ENCODE assay signal across 8 mouse cellular contexts in genomic region chr13:114817751-114818360, GRCm38 (mm10). TPM values are rescaled to one million over a fixed set of nuclear protein-coding genes. Genes with fewer than 3 reads are reported as not detected.
A peak's percentile ranks its signal among the peaks of the same experiment; 100 is the strongest.
DNase-seq lines count a peak whose midpoint lies in the region; ATAC-seq and TF ChIP-seq lines count a peak whose summit lies in the region.

TSS of gene Mocs2 (plus strand) at chr13:114818236.

- H3K4me1 ChIP-seq in cortical plate, adult 2 months (ENCODE audit: control insufficient read depth, insufficient read depth, low read length): peaks cover 2% of the 10 kb centered on the region; the same call in 1 of the 2 replicates

- H3K27ac ChIP-seq in cortical plate, adult 2 months (ENCODE audit: insufficient read depth, low read length): no peak within 1 kb of the TSS

- TF ChIP-seq POLR2A in cortical plate, adult 2 months (IDR thresholded peaks at IDR 0.05; ENCODE audit: extremely low read depth, insufficient read depth, low read length): peak; percentile 82; the same call in 1 of the 2 replicates

- no peak for TF ChIP-seq CTCF in cortical plate, adult 2 months (IDR thresholded peaks at IDR 0.05; ENCODE audit: extremely low read depth, insufficient read depth, low read length)

- peak; percentile 98 for DNase-seq in gastrocnemius, postnatal 10 days
- DNase-seq in induced T-regulatory cell, adult 2 months (ENCODE audit: low read depth): peak; percentile 99
- DNase-seq in left cerebral cortex, adult 9 months (ENCODE audit: low spot score in 2 of 2): peak; percentile 50 to 89
- peak; percentile 97 for DNase-seq in right cerebral cortex, postnatal 14 days
- DNase-seq in urinary bladder, postnatal 36 days (ENCODE audit: low spot score in 2 of 2): peak; percentile 94 to 96

- peak within 1 kb of the TSS; percentile 60 for H3K4me3 ChIP-seq in cortical plate, adult 2 months (ENCODE audit: insufficient read depth, low read length)

- ATAC-seq in activated CD4-positive, CD25-positive, alpha-beta regulatory T cell, adult 4 months: peak; percentile 95
- peak; percentile 95 for ATAC-seq in megakaryocyte progenitor cell, adult 5-6 weeks (replicated peaks; ENCODE audit: poor library complexity)

RNA-seq across cellular contexts. Expression of gene Mocs2, which starts in this region (rescaled TPM):
- 10 to 100 TPM; 46.8 to 50.3 TPM for polyA plus RNA-seq in activated CD4-positive, CD25-positive, alpha-beta regulatory T cell, adult 4 months (2017; shearing (Covaris generic))
- polyA plus RNA-seq in cortical plate, adult 2 months (2012; rRNA removed): 79.1 and 79.8 TPM in 2 replicates
- 10 to 100 TPM; 45.1 to 46.7 TPM for total RNA-seq in gastrocnemius, postnatal 10 days (2021)
- 41.5 and 42.1 TPM in 2 replicates for total RNA-seq in megakaryocyte progenitor cell, adult 5-6 weeks (2015)
- total RNA-seq in megakaryocyte progenitor cell, adult 5-6 weeks (2017): 39.9 and 43.1 TPM in 2 replicates
